Mouse (Mus musculus): Measurements from ENCODE around the gene Scyl1. TPM values are rescaled to one million over a fixed set of nuclear protein-coding genes. Genes with fewer than 3 reads are reported as not detected.
"Not testable (repeated sequence)": the region's sequence is repeated elsewhere in the genome, so short reads cannot be mapped to it uniquely, and the experiment has no call there.

Gene Scyl1
- 56.9 and 62.3 TPM in 2 replicates for polyA plus RNA-seq (2014; fragmentation: Nextera tagmentation; extraction: Ambion mirVana)

- Histone ChIP-seq H3K4me1 (ENCODE audit: control insufficient read depth in 2 of 2, insufficient read depth in 2 of 2, low read length in 2 of 2) (peaks cover 8 to 11% of the 10 kb centered on the region in 2 experiments), H3K9ac (ENCODE audit: low read length) (peak within 1 kb of the TSS; percentile 82), H3K36me3 (ENCODE audit: control insufficient read depth, insufficient read depth, low read length) (peaks cover 38% of the 10 kb centered on the region), H3K4me3 (ENCODE audit: control insufficient read depth in 1 of 2, insufficient read depth in 1 of 2, low read depth in 1 of 2, low read length in 2 of 2) (peak within 1 kb of the TSS; percentile 65 to 77), H3K27ac (replicated peaks in 1 of 2; ENCODE audit: control insufficient read depth in 1 of 2, insufficient read depth in 1 of 2, low read depth in 2 of 2, low read length in 2 of 2) (peak within 1 kb of the TSS; percentile 78 to 86), H3K9me3 (ENCODE audit: control insufficient read depth, low read length) (no peaks in the 10 kb centered on the region), H3K4me2 (ENCODE audit: low read length) (peak within 1 kb of the TSS; percentile 83), H3K27me3 (ENCODE audit: control insufficient read depth, insufficient read depth, low read length) (no peaks in the 10 kb centered on the region)
- 1% methylated on average over 63 of the region's 64 CpGs for WGBS
- peak; percentile 97 for ATAC-seq (ENCODE audit: insufficient number of reproducible peaks, insufficient read depth, low FRiP score, low read depth)
Measured at GRCm38 (mm10) chr19:5770925-5771860, at the start of gene Scyl1. Gene Scyl1 (minus strand): TSS chr19:5771419.

DNA sequence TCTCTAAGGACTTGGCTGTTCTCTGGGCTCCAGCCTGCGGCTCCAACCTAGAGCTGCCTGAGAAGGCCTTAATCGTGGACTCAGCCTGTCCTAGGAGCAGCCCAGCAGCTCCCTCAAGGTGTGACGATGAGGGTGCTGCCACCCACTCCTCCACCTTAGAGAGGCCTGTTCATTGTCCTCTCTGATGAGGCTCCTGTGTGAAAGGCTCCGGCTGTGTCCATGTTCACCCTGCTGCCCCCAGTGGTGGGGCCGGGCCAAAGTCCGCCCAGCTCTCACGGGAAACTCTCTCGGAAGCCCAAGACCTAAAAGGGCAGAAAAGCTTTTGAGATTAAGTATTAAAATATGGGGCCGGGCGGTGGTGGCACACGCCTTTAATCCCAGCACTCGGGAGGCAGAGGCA lies 48.3 kb upstream of the Scyl1 start:
- no peak overlapping the region for H3K4me3 ChIP-seq (ENCODE audit: control insufficient read depth in 1 of 2, insufficient read depth in 1 of 2, low read depth in 1 of 2, low read length in 2 of 2)
- 35% methylated on average over 12 of the region's 12 CpGs for WGBS
- H3K27me3 ChIP-seq (ENCODE audit: control insufficient read depth, insufficient read depth, low read length): no peaks in the 10 kb centered on the region
- ATAC-seq (ENCODE audit: insufficient number of reproducible peaks, insufficient read depth, low FRiP score, low read depth): no peak
- no peaks in the 10 kb centered on the region for H3K36me3 ChIP-seq (ENCODE audit: control insufficient read depth, insufficient read depth, low read length)
- peaks cover 33 to 56% of the 10 kb centered on the region in 2 experiments for H3K4me1 ChIP-seq (ENCODE audit: control insufficient read depth in 2 of 2, insufficient read depth in 2 of 2, low read length in 2 of 2)
- peak overlapping the region; percentile 22; the same call in 1 of the 2 replicates for H3K4me2 ChIP-seq (ENCODE audit: low read length)
- H3K9ac ChIP-seq (ENCODE audit: low read length): no peak overlapping the region
- no peaks in the 10 kb centered on the region for H3K9me3 ChIP-seq (ENCODE audit: control insufficient read depth, low read length)
- peak overlapping the region in 1 of 2 experiments; percentile 6; a peak in 1 of 4 replicates for H3K27ac ChIP-seq (replicated peaks in 1 of 2; ENCODE audit: control insufficient read depth in 1 of 2, insufficient read depth in 1 of 2, low read depth in 2 of 2, low read length in 2 of 2)

GRCm38 (mm10) chr19:5818590-5818977 lies 47.4 kb upstream of the Scyl1 start:
- no peak for ATAC-seq (ENCODE audit: insufficient number of reproducible peaks, insufficient read depth, low FRiP score, low read depth)
- H3K4me1 ChIP-seq (ENCODE audit: control insufficient read depth in 2 of 2, insufficient read depth in 2 of 2, low read length in 2 of 2): peaks cover 25 to 47% of the 10 kb centered on the region in 2 experiments
- 0 out of 2 replicates have a peak overlapping the region, but pooled peaks have one; percentile 71 for H3K9ac ChIP-seq (ENCODE audit: low read length)
- 63% methylated on average over 6 of the region's 6 CpGs for WGBS
- no peaks in the 10 kb centered on the region for H3K36me3 ChIP-seq (ENCODE audit: control insufficient read depth, insufficient read depth, low read length)
- H3K27ac ChIP-seq (replicated peaks in 1 of 2; ENCODE audit: control insufficient read depth in 1 of 2, insufficient read depth in 1 of 2, low read depth in 2 of 2, low read length in 2 of 2): peak overlapping the region in 1 of 2 experiments; percentile 82; a peak in 2 of 4 replicates
- no peaks in the 10 kb centered on the region for H3K27me3 ChIP-seq (ENCODE audit: control insufficient read depth, insufficient read depth, low read length)
- no peak overlapping the region; the same call in 1 of the 2 replicates for H3K4me2 ChIP-seq (ENCODE audit: low read length)
- no peaks in the 10 kb centered on the region for H3K9me3 ChIP-seq (ENCODE audit: control insufficient read depth, low read length)
- H3K4me3 ChIP-seq (ENCODE audit: control insufficient read depth in 1 of 2, insufficient read depth in 1 of 2, low read depth in 1 of 2, low read length in 2 of 2): no peak overlapping the region

DNA sequence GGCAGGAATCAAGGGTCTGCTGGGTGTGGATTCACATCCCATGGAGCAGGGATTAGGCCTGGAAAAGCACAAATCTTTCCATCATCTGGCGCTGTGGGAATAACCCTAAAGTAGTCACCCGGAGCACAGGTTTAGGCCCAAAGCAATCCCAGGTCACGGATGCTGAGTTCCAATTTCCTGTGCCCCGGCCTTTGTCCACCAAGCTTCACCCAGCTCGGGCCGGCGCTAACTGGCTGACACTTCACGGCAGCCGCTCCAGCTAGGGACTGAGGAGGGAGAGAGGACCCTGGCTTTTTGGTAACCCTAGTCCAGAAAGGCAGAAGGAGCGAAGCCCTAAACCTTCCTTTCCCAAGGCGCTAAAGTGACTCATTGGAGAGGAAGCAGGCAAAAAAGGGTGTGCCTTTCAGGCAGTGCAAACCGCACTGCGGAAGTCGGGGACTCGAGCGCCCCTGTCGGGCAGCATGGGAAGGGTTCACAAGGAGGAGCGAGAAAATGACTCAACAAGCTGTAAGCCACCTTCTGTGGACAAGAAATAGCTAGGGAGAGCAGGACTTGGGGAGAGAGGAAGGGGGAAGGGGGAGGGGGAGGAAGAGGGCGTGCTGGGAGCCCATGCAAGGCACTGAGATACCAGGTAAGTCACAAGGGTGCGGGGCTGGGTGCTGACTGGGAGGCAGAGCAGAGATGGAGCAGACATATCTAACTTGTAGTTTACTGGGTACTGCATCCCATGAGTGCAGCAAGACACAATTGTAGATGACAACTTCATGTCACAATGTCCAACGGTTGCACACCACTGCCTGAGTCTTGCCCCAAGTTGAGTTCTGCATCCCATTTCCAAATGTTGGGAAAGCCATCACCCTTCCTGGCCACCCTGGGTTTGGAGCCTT lies 46.7 kb upstream of the Scyl1 start:
- WGBS: 20% methylated on average over 21 of the region's 21 CpGs
- H3K4me1 ChIP-seq (ENCODE audit: control insufficient read depth in 2 of 2, insufficient read depth in 2 of 2, low read length in 2 of 2): peaks cover 19 to 46% of the 10 kb centered on the region in 2 experiments

DNA sequence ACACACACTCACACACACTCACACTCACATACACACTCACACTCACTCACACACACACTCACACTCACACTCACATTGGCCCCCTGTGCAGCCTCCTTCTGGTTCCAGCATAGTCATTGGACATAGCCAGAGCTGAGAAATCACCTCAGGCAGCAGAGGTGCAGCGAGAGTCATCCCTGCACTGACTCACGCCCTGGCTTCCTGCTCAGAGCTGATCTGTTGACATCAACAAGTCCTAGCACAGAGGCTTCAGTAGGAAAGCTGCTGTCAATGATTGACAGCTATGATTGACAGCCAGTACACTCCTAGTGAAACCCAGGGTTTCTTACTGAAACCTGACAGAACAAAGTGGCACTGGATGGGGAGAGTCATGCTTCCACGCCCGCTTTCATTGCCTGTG lies 44.7 kb upstream of the Scyl1 start:
- Histone ChIP-seq H3K9ac (ENCODE audit: low read length) (no peak overlapping the region), H3K4me2 (ENCODE audit: low read length) (no peak overlapping the region), H3K36me3 (ENCODE audit: control insufficient read depth, insufficient read depth, low read length) (no peaks in the 10 kb centered on the region), H3K9me3 (ENCODE audit: control insufficient read depth, low read length) (no peaks in the 10 kb centered on the region), H3K27ac (replicated peaks in 1 of 2; ENCODE audit: control insufficient read depth in 1 of 2, insufficient read depth in 1 of 2, low read depth in 2 of 2, low read length in 2 of 2) (no peak overlapping the region), H3K27me3 (ENCODE audit: control insufficient read depth, insufficient read depth, low read length) (no peaks in the 10 kb centered on the region), H3K4me1 (ENCODE audit: control insufficient read depth in 2 of 2, insufficient read depth in 2 of 2, low read length in 2 of 2) (peaks cover 25 to 49% of the 10 kb centered on the region in 2 experiments), H3K4me3 (ENCODE audit: control insufficient read depth in 1 of 2, insufficient read depth in 1 of 2, low read depth in 1 of 2, low read length in 2 of 2) (no peak overlapping the region)
- 68% methylated on average over 4 of the region's 4 CpGs for WGBS
- no peak for ATAC-seq (ENCODE audit: insufficient number of reproducible peaks, insufficient read depth, low FRiP score, low read depth)

More for the DNA sequence above, 46.7 kb upstream of the Scyl1 start:
- Histone ChIP-seq H3K9ac (ENCODE audit: low read length) (peak overlapping the region; percentile 71), H3K27me3 (ENCODE audit: control insufficient read depth, insufficient read depth, low read length) (no peaks in the 10 kb centered on the region), H3K4me3 (ENCODE audit: control insufficient read depth in 1 of 2, insufficient read depth in 1 of 2, low read depth in 1 of 2, low read length in 2 of 2) (peak overlapping the region; percentile 7 to 23; a peak in 3 of 4 replicates), H3K36me3 (ENCODE audit: control insufficient read depth, insufficient read depth, low read length) (no peaks in the 10 kb centered on the region), H3K9me3 (ENCODE audit: control insufficient read depth, low read length) (no peaks in the 10 kb centered on the region), H3K27ac (replicated peaks in 1 of 2; ENCODE audit: control insufficient read depth in 1 of 2, insufficient read depth in 1 of 2, low read depth in 2 of 2, low read length in 2 of 2) (peak overlapping the region; percentile 80 to 82), H3K4me2 (ENCODE audit: low read length) (peak overlapping the region; percentile 58)
- peak; percentile 42; the same call in 1 of the 2 replicates for ATAC-seq (ENCODE audit: insufficient number of reproducible peaks, insufficient read depth, low FRiP score, low read depth)

DNA sequence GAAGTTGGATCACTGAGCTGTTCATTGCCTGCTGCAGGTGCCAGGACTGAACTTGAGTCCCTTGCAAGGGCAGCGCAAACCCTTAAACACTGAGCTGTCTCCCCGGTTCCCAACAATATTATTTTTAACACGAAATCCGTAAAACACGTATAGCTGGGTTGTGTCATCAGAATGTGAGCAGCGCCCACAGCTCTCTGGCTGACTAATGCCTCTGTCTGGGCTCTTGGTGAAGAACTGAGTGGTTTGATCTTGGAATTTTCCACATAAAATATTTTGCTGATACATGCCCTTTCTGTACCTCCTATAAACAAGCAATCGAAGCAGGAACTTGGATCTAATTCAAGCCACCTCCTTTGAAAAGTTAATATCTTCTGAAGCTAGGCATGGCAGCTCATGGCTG lies 43.8 kb upstream of the Scyl1 start:
- H3K4me2 ChIP-seq (ENCODE audit: low read length): no peak overlapping the region

DNA sequence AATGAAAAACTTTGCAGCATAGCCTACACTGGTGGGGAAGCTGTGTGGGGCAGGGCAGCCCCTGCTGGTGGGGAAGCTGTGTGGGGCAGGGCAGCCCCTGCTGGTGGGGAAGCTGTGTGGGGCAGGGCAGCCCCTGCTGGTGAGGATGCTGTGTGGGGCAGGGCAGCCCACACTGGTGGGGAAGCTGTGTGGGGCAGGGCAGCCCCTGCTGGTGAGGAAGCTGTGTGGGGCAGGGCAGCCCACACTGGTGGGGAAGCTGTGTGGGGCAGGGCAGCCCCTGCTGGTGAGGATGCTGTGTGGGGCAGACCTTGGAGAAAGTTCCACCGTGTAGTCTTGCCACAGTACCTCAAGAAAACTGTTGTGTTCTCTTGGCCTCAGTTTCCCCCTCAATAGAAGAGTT lies 42.8 kb upstream of the Scyl1 start:
- not testable (repeated sequence) for H3K27me3 ChIP-seq (ENCODE audit: control insufficient read depth, insufficient read depth, low read length); H3K36me3 ChIP-seq (ENCODE audit: control insufficient read depth, insufficient read depth, low read length); H3K4me3 ChIP-seq (ENCODE audit: control insufficient read depth in 1 of 2, insufficient read depth in 1 of 2, low read depth in 1 of 2, low read length in 2 of 2); ATAC-seq (ENCODE audit: insufficient number of reproducible peaks, insufficient read depth, low FRiP score, low read depth); H3K27ac ChIP-seq (replicated peaks in 1 of 2; ENCODE audit: control insufficient read depth in 1 of 2, insufficient read depth in 1 of 2, low read depth in 2 of 2, low read length in 2 of 2); H3K9me3 ChIP-seq (ENCODE audit: control insufficient read depth, low read length); H3K9ac ChIP-seq (ENCODE audit: low read length); H3K4me2 ChIP-seq (ENCODE audit: low read length)
- H3K4me1 ChIP-seq (ENCODE audit: control insufficient read depth in 2 of 2, insufficient read depth in 2 of 2, low read length in 2 of 2): peaks cover 39 to 61% of the 10 kb centered on the region in 2 experiments
- WGBS: 41% methylated on average over 1 of the region's 1 CpGs

More for the DNA sequence above, 43.8 kb upstream of the Scyl1 start:
- peaks cover 35 to 58% of the 10 kb centered on the region in 2 experiments for H3K4me1 ChIP-seq (ENCODE audit: control insufficient read depth in 2 of 2, insufficient read depth in 2 of 2, low read length in 2 of 2)
- H3K4me3 ChIP-seq (ENCODE audit: control insufficient read depth in 1 of 2, insufficient read depth in 1 of 2, low read depth in 1 of 2, low read length in 2 of 2): no peak overlapping the region
- no peaks in the 10 kb centered on the region for H3K36me3 ChIP-seq (ENCODE audit: control insufficient read depth, insufficient read depth, low read length)
- H3K27me3 ChIP-seq (ENCODE audit: control insufficient read depth, insufficient read depth, low read length): no peaks in the 10 kb centered on the region
- no peak for ATAC-seq (ENCODE audit: insufficient number of reproducible peaks, insufficient read depth, low FRiP score, low read depth)
- H3K27ac ChIP-seq (replicated peaks in 1 of 2; ENCODE audit: control insufficient read depth in 1 of 2, insufficient read depth in 1 of 2, low read depth in 2 of 2, low read length in 2 of 2): no peak overlapping the region
- WGBS: 83% methylated on average over 7 of the region's 7 CpGs
- H3K9me3 ChIP-seq (ENCODE audit: control insufficient read depth, low read length): no peaks in the 10 kb centered on the region
- no peak overlapping the region for H3K9ac ChIP-seq (ENCODE audit: low read length)
